Mouse (Mus musculus) liver (tissue): ENCODE measurements at regions not wholly inside any gene's neighbourhood (a gene's known extent, or its start where the extent isn't known, plus 50 kb on each side); places are given as distances from the start of the nearest gene placed in this dataset.

Experiments used
- DNase-seq: peaks from one replicate; pipeline ENCODE4 v3.0.0-alpha.2; 2020; ENCODE audit warnings: mixed read lengths

DNA sequence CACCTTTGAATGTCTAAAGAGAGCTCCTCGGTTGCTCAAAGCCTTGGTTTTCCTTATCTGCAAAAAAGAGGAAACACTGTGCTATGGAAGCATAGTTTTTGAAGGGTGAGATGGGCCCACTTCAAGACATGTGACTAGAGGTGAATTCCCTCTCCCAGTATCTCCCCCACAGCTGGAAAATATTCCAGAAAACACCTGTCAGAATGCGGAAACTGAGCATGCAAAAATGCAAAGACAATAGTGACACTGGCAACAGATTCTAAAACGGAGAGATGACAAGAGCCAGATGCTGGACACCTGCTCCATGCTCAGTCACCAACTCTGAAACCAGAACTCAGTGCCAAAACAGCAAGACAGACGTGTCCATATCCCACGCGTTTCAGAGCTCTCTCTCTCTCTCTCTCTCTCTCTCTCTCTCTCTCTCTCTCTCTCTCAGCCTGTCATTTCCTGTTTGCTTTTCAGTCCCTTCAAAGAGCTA lies 117.5 kb upstream of the Itga4 start:
- no peak for DNase-seq

- DNase-seq, result no peak
These were observed 116.7 kb upstream of the Itga4 start for GRCm38 (mm10) chr2:79138368-79139109.

DNA sequence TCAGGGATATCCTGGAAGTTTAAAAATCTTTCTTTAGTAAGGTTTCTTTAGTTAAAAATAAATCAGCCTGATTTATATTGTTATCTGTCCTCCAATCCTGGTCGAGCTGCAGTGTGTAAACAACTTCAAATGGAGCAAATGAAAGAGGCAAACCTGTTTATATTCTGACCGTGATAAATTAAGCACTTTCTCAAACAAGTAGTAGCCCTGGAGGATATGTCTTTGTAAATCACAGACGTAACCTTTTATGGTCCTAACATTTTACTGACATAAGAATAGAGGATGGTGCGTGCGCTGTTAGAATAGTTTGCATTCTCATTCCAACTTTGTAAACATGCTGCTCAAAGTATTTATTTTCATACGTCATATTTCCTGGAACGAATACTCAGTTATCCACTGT lies 113.3 kb upstream of the Itga4 start:
- DNase-seq, result no peak

- no peak for DNase-seq
These were observed 112.0 kb upstream of the Itga4 start for GRCm38 (mm10) chr2:79143196-79143595.

DNA sequence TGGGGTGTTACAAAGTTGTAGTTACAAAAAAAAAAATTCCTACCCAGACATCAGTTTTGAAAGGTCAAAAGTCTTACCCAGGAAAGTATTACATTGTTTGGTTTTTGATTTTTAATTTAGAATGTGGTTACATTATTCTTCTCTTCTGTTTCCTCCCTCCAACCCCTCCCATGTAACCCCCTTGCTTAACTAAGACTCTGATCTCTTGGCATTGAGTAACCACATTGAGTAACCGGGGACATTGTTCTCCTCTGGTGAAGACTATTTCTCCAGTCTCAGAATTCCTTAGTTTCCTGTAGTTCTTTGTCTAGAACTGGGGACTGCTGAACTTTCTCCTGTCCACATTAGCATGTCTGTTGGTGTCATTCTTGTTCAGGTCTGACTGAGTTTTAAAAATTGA lies 109.3 kb upstream of the Itga4 start:
- DNase-seq, result no peak

GRCm38 (mm10) chr2:79146563-79146962 lies 108.7 kb upstream of the Itga4 start:
- no peak for DNase-seq

DNA sequence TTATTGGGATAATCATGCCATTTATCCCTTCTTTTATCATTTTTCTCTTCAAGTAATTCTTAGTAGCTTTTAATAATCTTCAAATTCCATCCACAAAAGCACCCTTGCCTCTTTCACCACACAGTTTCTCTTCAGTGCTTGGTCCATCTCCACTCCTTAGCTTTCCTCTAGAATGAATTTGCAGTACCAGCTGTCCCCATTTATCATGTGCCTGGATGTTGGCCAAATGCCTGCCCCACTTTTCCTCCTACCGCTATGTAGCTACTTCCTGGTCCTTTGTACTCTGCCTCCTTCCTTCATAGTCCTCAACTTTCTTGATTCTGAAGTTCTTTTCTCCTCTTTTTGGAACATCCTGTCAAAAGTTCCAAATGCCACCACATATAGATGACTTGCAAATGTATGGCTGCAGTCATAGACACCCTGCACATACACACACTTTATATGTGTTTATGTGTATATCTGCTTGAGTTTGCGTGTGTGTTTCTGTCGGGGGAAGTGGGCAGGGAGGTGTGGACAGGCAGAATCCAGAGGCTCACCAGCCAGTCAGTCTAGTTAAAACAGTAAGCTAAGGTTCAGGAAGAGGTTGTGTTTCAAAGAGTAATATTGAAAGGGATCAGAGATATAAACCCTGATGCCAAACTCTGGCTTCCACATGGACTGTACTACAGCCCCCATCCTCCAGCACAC lies 106.1 kb upstream of the Itga4 start:
- DNase-seq, result no peak

- DNase-seq, result no peak
These were observed 103.6 kb upstream of the Itga4 start for GRCm38 (mm10) chr2:79151610-79152009.

DNA sequence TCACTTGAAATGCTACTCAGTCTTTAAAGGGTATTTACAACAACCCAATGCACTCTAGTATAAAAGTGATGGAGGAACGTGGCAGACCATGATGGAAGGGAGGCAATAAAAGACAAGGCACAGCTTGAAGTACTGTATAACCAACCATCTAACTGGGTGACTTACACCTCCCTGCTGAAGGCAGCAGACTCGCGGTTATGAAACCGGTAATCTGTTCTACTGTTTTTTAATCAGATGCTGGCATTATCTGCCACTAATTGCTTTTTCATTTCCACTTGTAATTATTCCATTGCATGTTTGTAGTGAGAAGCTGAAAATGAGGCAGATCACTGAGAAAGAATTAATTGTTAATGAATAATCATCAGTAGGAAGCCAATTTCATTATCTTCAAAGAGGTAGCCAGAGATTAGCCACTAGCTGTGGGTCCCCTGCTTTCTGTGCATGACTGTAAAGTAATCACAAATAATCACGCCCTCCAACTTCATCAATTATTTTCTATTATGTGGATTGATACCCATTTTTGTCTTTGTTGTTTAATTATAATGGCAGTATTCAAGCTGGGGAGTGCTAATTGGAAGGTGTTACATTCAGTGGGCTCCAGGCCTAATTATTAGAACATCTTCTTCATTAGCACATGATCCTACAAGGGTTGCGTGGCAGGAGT lies 103.1 kb upstream of the Itga4 start:
- DNase-seq, result no peak

DNA sequence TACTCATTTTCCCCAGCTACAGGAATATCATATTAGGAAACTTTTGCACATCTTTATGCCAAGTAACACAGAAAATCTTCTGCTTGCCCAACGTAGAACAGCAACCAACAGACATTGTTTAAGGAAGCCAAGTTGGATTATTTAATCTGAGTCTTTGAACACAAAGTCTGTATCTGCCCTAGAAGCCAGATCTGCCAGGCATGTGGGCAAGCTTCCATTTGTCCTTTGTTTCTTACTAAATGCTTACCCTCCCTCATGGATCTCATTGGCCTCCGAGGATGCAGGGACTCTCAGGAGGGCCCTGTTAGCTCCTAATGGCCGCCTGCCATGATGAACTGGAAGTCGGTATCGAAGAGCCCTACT lies 102.5 kb upstream of the Itga4 start:
- DNase-seq, result no peak

DNA sequence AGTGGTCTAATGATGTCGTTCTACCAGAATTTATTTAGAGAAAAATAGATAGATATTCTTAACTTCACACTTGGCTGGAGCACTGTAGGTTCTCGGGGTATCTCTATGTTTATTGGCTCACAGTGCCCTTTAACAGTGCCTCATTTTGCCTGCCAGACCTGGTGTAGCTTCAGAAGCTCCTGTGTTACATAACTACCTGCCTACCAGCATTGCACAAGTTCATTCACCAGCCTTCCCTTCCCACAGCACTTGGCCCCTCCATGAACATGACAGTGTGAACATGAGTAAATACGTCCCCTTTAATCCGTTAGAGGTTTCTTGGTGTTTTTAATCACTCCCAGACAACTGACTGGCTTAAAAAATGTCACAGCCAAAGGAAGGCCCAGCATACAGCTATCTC lies 102.2 kb upstream of the Itga4 start:
- DNase-seq, result no peak

DNA sequence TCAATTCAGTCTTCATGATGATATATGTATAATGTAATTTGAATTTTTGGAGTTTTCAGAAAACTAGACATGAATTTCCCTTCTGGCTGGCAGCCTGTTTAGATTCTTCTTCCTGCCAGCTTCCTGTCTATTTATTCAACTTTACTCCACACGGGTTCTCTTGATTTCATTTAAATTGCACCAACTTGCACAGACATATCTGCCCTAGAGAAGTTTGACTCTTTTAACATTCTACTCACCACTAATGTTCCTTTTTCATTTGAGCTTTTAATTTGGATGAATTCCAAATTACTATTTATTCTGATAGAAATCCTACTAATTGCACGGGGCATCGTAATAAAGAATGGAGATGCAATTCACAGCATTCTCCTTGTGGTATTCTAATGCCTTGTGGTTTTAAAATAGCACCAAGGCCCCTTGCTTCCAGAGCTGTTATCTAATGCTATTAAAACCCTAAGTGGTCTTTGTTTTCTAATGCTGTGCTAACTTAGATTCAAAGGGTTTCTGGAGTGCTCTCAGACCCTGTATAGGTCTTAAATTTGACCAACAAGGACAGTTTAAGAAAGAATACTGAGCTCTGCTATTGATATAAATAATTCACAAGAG lies 96.7 kb upstream of the Itga4 start:
- DNase-seq, result no peak

DNA sequence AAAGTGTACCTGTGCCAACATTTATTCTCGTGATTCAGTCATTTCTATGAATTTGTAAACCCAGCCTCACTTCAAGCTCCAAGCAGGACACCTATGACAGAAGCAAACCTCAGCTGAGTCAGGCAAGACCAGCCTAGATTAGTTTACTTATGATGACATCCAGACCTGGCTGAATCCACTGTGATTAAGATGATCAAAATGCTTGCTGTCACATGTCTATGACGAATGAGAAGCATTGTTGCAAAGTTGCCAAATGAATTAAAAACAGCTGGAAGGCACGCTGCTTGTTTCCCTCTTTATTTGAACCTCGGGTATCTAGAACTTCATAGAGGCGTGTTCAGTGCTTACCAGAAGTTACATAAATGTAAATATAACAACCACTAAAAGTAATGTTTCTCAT lies 95.9 kb upstream of the Itga4 start:
- DNase-seq, result no peak

GRCm38 (mm10) chr2:79172967-79173919 lies 82.0 kb upstream of the Itga4 start:
- peak; percentile 8 for DNase-seq

GRCm38 (mm10) chr2:79174282-79174681 lies 80.9 kb upstream of the Itga4 start:
- DNase-seq, result no peak

DNA sequence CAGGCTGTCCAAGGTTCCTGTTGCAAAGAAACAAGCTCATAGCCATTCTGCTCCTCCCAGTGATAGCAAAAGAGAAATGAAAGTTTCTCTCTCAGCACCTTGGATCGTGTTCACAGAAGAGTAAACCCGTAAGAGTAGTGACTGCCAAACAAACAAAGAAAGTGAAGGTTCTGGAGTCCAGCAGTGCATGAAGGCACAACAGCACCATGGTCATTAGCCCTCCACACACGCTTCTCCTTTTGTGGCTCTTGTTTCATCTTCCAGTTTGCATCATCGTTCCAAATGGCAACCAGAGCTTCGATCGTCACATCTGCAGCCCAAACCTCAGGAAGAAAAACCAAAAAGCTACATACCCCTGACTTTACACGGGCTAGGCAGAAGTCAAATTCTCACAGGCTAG lies 74.4 kb upstream of the Itga4 start:
- DNase-seq, result no peak

GRCm38 (mm10) chr2:79183034-79183630 lies 72.1 kb upstream of the Itga4 start:
- DNase-seq, result no peak

- no peak for DNase-seq
These were observed 69.8 kb upstream of the Itga4 start for GRCm38 (mm10) chr2:79185234-79186101.

GRCm38 (mm10) chr2:79186878-79187277 lies 68.3 kb upstream of the Itga4 start:
- DNase-seq, result no peak

DNA sequence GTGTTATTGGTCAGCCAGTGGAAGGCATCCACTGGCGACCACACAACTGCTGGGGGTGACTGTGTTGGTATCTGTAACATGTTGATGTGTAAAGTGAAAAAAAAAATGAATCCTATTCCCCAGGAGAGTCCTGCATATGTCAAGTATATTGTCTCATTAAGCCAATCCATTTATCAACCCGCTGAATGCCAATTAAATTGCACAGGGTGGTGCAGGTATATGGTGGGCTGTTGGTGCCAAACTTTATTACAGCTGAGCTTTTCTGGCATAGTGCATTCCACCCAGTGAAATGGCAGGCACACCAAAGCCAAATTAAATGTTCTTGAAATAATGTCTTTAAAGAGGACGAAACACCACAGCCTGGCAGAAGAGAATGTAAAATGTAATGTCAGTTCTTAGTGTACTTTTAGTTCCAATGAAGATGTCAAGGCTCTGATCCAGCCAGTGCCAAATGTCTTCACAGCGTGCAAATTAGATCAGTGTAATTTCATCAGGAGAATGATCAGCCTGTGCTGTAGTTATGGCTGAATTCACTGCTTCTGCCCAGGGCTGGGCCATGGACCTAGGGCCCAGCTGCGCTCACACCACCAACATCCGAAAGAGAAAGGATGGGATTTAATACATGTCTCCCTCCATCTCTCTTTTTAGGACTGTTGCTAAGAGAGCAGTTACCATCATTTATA lies 66.6 kb upstream of the Itga4 start:
- DNase-seq, result no peak
